Mouse (Mus musculus): Measurements from ENCODE around the gene 1600014C23Rik. TPM values are rescaled to one million over a fixed set of nuclear protein-coding genes. Genes with fewer than 3 reads are reported as not detected.
A peak's percentile ranks its signal among the peaks of the same experiment; 100 is the strongest.

Gene 1600014C23Rik
- total RNA-seq, 4 experiments from 2014 or later = not detected

DNA sequence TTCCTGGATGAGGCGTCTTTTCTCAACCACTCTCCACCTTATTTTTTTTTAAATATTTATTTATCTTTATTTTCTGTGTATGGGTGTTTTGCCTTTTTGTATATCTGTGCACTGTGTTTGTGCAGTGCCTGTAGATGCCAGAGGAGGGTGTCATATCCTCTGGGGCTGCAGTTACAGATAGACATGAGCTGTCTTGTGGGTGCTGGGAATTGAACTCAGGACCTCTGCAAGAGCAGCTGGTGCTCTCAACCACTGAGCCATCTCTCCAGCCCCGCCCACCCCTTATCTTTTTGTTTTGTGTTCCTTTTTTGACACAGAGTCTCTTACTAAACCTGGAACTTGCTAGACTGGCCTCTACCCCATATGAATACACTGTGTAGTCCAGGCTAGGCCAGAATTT lies 6.2 kb downstream of the 1600014C23Rik start:
- DNase-seq (ENCODE audit: low spot score in 2 of 2) = no peak

DNA sequence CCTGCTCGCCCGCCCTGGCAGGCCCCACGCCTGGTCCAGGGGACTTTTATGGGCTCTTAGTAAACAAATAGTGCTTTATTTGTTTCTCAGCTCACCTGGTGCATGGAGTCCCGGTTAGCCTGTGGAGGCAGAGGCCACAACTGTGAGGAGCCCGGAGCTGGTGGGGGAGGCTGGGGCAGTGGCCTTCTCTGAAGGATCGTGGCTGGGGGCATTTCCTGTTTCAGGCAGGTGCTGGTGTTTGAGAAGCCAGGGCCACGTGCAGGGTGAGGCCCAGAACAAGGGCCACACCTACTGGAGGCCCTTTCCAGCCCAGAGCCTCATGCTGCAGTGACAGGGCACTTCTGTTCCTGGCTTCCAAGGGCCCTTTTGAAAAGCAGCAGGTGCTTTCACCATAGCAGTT lies 7.4 kb downstream of the 1600014C23Rik start:
- no peak for DNase-seq (ENCODE audit: low spot score in 2 of 2)

DNA sequence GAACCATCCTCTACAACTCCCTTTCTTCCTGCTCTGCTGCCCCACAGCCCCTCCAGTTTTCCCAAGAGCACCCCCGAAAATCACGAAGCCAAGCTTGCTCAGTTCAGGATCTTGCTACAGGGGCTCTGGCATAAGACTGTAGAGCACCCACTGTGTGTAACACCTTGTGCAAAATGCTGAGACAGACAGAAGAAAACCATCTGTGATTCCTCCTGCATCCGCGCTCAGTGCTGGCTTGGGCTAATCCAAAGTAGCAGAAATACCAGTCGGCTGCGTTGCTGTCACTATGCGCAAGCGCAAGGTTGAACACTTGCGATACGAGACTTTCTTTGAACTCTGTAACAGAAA lies 9.1 kb downstream of the 1600014C23Rik start:
- DNase-seq (ENCODE audit: low spot score in 2 of 2) = no peak

DNA sequence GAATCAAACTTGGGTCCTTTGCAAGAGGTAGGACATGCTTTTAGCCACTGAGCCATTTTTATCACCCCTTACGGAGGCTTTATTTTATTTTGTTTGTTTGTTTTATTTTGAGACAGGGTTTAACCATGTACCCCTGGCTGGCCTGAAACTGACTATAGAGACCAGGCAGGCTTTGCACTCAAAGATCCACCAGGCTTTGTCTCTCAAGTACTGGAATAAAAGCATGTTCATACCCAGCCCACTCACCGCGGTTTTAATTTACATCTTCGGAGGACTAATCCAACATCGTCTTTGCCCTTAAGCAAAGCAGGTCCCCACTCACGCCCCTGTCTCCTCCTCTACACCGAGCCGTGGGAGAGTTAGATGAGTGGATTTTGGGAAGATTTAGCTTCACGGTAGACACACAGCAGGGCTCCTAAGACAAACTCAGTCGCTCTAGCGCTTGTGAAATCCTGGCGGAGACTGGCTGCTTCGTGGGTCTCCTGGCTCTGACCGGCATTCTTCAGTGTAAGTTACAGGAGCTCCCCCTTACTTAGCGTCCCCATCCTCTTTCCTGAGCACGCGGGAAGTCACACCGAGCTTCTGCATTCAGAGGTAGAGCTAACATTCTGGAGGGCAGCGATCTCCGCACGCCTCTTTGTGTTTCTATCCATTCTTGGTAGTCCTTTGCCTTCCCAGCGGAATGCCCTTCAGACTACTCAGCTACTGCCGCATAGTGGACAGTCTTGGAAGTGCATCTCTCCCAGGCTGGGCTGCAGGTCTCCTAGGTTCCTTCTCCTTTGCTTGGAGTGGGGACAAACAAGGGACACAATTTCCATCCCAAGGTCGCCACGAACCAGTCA lies 9.7 kb downstream of the 1600014C23Rik start:
- peak; percentile 47 to 84 for DNase-seq (ENCODE audit: low spot score in 2 of 2)

DNA sequence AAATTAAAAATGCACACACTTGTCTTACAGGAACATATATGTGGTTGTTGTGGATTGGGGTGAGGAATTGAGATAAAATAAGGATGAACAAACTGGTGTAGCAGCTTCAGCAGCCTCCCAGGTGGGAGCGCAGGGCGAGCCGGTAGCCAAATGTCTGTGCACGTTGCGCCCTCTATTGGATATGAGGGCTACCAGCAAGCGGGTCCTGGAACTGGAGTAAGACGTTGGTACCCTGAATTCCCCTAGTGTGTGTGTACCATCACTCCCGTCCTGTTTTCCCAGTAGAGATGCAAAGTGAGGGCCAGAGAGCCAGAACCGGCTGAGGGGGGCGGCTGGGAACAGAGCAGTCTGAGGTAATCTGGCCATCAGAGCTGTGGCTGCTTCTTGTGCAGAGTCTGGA lies 15.3 kb downstream of the 1600014C23Rik start:
- peak; percentile 60 to 77 for DNase-seq (ENCODE audit: low spot score in 2 of 2)

DNA sequence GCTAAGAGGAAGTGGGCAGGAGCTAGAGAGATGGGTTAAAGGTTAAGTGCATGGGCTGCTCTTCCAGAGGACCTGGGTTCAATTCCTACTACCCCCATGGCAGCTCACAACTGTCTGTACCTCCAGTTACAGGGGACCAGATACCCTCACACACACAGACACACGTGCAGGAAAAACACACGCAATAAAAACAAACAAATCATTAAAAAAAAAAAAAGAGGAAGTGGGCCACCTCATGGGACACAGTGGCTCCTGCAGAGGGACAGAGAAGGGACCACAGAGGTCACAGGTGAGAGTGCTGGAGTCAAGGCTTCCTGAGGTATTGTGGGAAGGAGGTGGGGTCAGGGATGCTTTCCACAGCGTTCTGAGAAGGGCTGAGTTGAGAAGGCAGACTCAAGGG lies 22.1 kb downstream of the 1600014C23Rik start:
- no peak for DNase-seq (ENCODE audit: low spot score in 2 of 2)

DNA sequence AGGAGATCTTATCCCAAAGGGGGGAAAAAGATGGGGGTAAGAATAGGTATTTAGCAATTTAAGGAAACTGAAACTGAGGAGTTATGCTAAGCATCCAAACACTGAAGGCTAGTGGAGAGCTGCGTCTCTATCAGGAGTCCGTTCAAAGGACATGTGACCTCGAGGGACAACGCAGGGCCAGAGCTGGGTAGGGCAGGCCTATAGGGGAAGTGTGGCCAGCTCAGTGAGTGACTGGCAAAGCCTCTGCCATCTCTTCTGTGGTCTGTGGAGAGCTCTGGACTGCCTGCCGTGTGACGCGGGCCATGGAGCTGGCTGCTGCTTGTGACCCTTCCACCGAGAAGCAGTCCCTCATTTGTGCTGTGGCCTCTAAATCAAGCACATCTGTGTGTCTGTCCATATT lies 23.2 kb downstream of the 1600014C23Rik start:
- DNase-seq (ENCODE audit: low spot score in 2 of 2) = no peak

DNA sequence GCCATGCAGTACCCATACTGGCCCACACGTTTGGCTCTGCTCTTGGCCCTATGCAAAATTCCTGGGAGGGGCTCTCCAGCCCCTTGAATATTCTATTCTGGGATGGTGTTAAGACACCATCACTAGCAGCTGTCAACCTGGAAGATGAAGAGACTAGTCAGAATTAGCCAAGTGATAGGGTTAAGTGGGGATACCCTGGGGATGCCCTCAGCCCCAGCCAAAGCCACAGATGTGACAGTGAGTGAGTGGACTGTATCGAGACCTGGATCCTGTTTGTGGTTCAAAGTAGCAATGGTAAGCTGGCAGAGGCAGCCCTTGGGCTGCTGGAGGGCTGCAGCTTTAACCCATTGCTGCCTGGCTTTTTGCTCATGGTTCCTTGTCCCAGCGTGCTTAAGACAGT lies 23.8 kb downstream of the 1600014C23Rik start:
- no peak for DNase-seq (ENCODE audit: low spot score in 2 of 2)

DNA sequence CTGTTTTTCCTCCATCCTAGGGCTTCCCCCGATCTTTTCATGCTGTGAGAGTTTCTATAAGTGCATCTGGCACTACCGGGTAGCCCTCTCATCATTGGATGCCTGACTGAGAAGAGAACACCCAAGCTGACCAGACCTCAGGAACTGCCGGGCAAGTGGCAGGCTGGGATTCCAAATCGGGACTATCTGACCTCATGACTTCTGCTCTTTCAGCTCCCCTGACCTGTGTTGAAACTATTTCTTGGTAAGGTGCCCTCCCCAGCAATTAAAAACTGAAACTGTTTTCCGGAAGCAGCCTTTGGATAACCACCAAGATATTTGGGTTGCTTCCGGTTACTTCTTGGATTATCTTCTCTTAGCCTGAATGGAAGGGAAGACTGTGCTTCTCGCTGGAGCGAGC lies 25.5 kb downstream of the 1600014C23Rik start:
- DNase-seq (ENCODE audit: low spot score in 2 of 2) = no peak

DNA sequence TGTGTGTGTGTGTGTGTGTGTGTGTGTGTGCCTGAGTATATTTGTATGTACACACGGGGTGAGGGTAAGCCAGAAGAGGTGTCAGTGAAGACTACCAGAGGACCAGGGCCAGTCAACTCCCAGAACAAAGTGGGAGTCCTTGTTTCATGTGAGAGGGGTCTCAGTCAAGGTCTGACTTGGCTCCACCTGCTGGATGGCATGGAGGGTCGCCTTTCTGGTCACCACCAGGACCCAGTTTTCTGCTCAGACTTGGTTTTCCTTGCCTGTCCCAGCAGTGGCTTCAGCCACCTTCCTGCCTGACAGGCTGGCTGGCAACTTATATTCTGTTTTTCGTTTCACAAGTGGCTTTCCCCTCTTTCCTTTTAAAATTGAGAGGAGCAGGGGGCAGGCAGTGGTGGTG lies 26.3 kb downstream of the 1600014C23Rik start:
- DNase-seq (ENCODE audit: low spot score in 2 of 2) = no peak

DNA sequence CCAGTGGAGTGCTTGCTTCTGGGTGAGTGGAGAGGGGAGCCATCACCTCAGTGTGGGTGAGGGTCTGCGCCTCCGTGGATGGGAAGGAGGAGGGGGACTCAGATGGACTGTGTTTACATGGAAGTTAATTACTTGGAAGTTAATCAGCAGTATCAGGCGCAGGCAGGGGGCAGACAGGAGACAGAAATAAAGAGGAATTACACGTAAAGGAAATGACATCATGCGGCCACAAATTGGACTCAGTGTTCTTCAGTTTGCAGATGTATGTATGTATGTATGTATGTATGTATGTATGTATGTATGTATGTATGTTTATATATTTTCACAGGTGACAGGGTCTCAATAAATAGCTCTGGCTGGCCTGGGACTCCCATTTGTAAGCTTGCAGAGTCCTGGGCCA lies 26.8 kb downstream of the 1600014C23Rik start:
- no peak for DNase-seq (ENCODE audit: low spot score in 2 of 2)

DNA sequence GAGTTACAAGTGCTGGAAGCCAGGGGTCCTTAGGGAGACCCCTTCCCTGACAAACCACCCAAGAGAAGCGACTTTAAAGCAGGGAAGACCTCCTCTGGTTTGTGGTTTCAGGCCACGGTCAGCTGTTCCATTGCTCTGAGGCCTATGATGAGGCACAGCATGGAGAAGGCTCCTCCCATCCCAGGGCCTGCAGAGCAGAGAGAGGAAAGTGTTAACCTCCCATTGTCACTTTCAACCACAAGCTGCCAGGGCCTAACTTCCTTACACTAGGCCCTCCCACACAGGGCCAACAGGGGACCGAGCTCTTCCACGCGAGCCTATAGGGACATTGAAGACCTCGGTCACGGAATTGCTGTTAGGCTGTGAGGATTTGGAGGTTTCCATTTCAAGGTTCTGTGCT lies 30.5 kb downstream of the 1600014C23Rik start:
- no peak for DNase-seq (ENCODE audit: low spot score in 2 of 2)

DNA sequence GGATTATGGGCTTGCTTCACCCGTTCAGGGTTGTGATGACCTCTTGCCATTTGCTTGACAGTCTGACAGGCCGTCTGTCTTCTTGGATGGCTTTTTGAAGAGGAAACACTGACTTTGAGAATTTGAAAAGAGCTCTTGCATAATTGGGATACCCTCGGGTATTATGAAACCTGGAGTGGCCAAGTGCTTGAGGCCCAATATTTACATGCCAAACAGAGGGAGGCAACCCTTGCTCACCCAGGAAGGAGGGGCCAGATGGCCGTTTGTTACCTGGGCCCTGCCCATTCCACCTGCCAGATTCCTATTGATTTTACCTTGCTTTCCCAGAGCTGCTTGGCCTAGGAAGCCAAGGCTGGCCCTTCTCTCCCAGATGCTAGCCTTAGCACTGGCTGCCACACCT lies 31.4 kb downstream of the 1600014C23Rik start:
- no peak for DNase-seq (ENCODE audit: low spot score in 2 of 2)

DNA sequence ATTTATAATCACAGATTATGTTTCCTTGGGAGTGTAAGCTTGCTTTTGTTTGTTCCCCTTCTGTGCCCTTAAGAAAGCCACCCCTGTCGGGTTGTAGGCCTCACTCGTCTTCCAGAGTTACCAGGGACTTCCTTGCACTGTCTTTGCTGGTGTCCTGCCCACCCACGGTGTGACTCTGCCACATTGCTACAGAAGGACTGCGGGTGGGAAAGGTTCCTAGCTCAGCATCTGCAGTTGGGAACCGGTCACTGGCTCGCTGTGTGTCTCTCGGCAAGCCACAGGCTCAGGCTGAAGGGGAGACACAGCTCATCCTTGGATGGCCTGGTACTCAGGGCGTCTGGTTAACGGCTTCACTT lies 32.4 kb downstream of the 1600014C23Rik start:
- no peak for DNase-seq (ENCODE audit: low spot score in 2 of 2)

DNA sequence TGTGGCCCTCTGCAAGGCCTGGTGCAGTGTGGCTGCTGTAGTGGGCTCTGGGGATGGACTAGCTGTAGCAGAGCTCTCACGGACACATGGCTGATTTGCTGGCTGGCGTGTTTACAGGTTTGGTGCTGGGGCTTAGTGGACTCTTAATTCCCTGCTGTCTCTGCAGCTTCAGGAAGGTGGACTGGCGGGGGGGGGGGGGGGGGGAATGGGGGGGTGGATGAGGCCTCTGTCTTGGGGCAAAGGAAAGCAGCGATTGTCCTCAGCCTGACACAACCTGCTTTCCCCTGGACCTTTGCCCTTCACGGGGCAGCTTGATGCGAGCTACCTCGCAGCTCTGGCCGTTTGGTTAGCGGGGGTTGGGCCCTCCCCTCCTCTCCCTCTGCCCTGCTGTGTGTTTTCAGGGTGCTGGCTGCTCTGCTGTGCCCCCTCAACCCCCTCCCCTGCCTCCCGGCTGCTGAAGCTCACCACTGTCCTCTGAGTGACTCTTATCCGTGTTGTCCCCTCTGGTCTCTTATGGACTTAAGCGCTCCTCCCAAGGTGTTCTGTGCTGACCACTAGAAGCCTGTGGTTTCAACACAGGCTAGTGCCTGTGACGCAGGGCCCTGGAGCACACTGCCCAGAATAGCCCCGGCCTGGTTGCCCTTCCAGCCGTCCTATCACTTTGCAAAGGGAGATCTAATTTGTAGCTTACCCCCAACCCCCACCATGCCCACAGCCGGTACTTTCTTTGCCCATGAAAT lies 33.0 kb downstream of the 1600014C23Rik start:
- no peak for DNase-seq (ENCODE audit: low spot score in 2 of 2)

DNA sequence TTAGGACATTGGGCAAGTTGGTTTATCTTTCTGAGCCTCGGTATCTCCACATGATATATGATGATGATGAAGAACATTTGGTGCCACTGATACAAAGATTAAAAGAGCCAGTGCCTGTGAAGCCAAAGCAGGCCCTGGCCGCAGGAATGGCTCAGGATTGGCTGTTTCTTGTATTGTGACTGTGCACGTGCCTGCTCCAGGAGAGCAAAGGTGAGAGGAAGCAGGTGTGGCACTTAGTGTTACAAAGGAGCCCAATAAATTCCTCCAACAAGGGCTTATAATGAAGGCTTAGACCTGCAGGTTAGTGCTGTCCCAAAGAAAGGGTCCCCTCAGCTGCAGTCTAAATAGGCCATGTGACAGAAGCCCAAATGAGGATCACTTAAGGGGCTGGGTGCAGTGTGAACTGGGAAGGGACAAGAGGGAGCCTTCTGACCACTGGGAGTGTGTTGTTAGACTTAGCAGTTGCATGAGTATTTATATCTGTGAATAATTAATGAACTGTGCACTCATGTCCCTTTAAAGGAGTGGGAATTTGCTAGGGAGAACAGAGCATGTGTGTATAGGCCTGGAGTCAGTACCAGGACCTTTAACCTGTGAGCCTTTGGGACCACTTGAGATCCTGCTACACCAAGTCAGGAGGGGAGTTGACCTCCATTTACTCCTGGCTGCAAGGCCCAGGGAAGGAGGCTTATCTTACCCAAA lies 34.5 kb downstream of the 1600014C23Rik start:
- no peak for DNase-seq (ENCODE audit: low spot score in 2 of 2)

DNA sequence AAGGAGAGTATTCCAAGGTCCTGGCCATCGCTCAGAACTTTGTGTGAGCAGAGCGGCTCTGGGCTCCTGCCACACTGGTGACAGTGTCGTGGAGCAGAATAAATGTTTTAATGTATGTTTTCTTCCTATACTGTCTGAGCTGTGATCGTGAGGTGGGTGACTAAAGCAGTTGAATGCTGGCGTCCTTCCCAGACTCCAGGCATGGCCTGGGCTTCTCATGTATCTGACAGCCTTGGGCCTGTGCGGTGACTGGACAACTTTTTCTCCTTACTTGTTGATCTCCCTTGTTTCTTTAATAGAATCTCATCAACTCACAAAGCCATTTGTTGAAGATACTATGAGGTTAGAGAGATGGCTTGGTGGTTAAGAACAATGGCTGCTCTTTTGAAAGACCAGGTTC lies 35.3 kb downstream of the 1600014C23Rik start:
- no peak for DNase-seq (ENCODE audit: low spot score in 2 of 2)

DNA sequence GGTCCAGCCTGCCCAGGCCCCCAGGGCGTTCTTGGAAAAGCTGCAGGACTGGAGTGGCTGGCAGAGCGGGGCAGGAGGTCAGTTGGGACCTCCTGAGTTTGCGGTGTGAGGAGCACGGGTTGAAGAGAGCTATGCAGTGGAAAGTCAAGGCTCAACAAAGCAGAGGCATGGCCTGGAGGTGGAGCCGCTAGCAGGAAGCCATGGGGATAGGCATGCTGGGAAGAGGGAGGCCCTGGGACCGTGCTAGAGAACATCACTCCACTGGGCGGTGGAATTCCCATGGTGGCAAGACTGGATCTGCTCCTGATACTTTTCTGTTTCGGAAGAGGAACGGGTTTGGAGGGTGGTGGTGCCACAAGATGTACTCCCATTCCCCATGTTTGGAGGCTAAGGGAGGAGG lies 36.7 kb downstream of the 1600014C23Rik start:
- DNase-seq (ENCODE audit: low spot score in 2 of 2) = no peak

DNA sequence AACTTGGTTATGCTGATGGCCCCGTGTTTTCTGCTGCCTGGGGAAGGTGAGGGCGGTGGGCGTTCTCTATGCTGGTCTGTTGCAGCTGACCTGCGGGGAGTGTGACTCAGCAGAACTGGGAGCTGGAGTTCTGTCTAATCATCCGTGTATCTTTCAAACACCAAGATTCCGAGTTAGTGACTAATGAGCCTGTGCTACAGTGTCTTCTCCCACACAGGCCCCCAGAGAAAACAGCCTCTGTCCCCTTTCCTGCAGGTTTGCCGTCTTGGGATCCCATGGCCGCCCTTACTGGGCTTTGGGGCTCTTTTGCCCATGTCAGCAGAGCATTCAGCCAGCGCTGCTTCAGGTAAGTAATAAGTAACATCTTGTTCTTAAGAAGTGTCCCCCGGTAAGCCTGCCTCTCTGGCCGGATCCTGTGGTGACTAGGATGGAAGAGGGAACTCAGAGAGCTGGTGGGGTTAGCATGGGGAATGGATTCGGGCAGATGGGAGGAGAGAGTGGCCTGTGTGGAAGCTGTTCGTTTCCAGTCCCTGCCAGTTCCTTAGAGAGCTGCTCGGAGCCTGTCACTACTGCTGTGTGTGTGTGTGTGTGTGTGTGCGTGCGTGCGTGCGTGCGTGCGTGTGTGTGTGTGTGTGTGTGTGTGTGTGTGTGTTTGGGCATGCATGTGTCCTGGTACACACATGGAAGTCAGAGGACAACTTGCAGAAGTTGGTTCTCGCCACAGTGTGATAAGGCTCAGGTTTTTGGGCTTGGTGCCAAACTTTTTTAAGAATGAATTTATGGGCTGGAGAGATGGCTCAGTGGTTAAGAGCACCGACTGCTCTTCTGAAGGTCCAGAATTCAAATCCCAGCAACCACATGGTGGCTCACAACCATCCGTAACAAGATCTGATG lies 38.2 kb downstream of the 1600014C23Rik start:
- no peak for DNase-seq (ENCODE audit: low spot score in 2 of 2)

DNA sequence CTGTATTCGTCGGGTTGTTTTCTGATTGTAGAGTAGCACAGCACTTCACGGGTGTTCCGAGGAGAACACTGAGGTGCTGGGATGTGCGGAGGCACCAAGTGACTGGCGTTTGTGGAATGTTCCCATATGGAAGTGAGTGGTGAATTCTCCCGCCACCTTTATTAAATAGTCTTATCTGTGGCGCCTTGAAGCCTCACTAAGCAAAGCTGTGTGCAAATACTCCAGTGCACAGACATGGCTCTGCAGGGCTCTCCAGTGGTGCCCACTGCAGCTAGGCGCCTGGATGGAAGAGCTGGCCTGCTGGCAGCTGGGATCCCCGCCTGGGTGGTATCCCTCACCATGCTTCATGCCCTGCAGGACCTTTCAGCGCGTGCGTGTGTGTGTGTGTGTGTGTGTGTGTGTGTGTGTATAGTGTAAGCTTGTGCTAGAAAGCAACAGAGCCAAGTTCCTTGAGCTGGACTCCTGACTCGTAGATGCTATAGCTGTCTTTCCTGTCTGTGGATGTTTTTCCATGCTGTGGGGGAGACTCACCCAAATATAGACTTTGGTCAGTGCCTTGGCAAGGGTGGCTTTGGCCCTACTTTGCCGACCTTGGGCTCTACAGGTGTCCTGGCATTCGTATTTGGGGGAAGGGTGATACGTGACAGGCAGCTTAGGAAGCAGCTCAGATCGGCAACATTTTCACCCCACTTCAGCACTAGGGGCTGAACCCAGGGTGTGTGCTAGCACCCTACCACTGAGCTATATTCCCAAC lies 39.7 kb downstream of the 1600014C23Rik start:
- no peak for DNase-seq (ENCODE audit: low spot score in 2 of 2)

DNA sequence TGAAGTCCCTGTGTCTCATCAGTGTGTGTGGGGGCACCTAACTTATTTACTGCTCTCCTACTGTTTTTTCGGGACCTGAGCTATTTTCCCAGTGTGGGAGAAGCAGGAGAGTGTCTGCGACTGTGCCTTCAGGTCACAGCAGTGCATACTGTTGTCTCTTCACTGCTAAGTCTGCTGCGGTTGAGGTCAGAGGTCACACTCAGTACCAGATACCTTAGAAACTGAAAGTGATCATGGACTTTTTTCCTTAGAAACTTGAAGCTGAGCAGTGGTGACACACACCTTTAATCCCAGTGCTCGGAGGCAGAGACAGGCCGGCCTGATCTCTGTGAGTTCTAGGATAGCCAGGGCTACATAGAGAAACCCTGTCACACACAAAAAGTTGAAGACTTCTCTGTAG lies 41.5 kb downstream of the 1600014C23Rik start:
- DNase-seq (ENCODE audit: low spot score in 2 of 2) = no peak
